Mouse (Mus musculus) c-Kit-positive CD71-positive TER-119-positive erythroid progenitor cells, embryonic 14.5 days (primary cell): ENCODE measurements around the gene Vps33a.

ENCODE experiments used
- DNase-seq: peaks from one replicate; pipeline ENCODE4 v3.0.0-alpha.2; 2013; ENCODE audit warnings: low spot score

Gene Vps33a

DNA sequence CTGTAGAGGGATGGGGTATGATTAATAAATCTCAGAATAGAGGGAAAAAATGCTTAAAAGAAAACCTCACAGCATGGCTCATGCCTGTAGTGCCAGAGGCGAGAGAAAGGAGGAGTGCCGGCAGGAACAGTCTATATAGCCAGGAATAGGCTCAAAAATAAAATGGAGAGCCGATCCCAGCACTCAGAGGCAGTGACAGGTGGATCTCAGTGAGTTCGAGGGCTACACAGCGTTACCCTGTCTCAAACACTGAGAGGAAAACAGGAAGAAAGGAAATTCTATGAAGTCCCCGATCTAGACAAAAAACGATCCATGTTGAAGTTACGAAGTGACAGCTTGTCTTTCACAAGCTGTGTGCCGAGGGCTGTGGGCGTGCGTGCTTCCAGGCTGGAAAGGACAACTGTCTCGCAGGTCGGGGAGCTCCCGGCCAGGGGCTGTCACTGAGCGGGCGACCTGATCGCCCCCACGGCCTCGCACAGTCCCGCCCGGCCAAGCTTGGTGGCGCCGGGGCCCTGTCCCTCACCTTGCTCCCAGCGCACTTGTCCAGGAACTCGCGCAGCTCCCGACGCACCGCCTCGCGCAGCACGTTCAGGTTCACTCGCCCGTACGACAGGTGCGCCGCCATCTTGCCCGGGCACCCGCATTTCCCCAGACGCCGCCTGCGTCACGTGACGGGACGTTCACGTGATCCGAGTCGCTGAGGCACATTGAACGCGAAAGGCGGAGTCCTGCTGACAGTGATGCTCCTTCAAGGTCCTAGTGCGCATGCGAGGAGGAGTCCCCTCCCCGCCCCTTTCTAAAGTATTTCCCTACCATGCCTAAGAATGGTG, at the start of gene Vps33a:
Vps33a (minus strand) TSS at position 682 of the 830 bp plus-strand sequence.
- peak; percentile 98 for DNase-seq

- no peak for DNase-seq
Measured at GRCm38 (mm10) chr5:123622421-123622820, 49.6 kb upstream of the Vps33a start.

- DNase-seq: peak; percentile 49
Measured at GRCm38 (mm10) chr5:123618558-123618957, 45.7 kb upstream of the Vps33a start.

- no peak for DNase-seq
Measured at GRCm38 (mm10) chr5:123614246-123614645, 41.4 kb upstream of the Vps33a start.

GRCm38 (mm10) chr5:123609843-123610242, 37.0 kb upstream of the Vps33a start:
- peak; percentile 66 for DNase-seq

GRCm38 (mm10) chr5:123609416-123609815, 36.6 kb upstream of the Vps33a start:
- DNase-seq: no peak

- no peak for DNase-seq
Measured at GRCm38 (mm10) chr5:123607211-123607669, 34.4 kb upstream of the Vps33a start.

DNA sequence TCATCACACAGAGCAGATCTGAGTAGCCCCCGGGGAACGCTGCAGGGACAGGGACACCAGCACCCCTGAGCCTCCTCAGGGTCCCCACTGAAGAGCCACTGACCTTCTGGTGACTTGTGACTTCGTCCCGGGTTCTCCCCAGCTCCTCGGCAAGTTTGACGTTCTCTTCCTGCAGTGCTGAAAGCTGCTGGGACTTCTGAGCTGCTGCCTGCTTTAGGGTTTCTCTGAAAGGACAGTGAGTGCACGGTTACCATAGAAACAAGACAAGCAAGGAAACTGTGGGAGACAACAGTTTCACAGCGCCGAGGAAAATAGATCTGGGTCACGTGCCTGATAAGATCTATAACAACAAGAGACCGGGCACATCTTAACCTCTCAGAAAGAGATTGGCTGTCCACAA, 30.7 kb upstream of the Vps33a start:
- DNase-seq: peak; percentile 13

DNA sequence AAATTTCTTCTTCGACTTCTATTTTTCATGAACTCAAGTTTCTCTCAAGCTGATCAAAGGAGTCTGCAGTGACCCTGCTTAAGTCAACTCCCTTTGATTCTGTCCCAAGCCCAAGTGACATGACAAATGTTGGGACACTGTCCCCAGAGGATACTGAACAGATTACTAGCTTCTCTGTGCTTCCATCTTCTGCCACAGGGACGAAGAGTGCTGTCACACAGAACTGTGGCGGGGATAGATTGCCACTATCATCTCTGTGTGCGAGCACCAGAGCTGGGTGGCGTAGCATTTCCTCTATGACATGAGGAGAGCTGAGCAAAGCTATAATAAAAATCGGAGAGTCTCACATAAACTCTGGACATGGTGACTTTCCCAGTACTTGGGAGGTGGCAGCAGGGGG, 29.3 kb upstream of the Vps33a start:
- DNase-seq: no peak

DNA sequence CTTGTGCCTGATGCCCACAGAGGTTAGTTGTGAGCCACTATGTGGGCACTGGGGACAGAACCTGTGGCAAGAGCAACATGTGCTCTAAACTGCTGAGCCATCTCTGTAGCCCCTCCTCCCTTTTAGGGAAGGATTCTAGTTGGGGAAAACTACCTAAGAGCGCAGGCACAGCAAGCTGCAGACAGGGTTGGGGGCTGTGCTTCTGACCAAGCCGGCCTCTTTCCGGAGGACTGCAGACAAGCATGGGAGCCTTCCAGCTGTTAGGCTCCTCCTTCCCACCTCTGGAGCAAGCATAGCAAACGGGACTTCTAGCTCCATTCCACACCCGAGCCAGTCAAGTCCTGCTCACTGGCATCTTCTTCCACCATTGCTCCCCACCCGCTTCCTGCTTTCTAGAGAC, 26.5 kb upstream of the Vps33a start:
- no peak for DNase-seq

GRCm38 (mm10) chr5:123593622-123594280, 20.9 kb upstream of the Vps33a start:
- no peak for DNase-seq

DNA sequence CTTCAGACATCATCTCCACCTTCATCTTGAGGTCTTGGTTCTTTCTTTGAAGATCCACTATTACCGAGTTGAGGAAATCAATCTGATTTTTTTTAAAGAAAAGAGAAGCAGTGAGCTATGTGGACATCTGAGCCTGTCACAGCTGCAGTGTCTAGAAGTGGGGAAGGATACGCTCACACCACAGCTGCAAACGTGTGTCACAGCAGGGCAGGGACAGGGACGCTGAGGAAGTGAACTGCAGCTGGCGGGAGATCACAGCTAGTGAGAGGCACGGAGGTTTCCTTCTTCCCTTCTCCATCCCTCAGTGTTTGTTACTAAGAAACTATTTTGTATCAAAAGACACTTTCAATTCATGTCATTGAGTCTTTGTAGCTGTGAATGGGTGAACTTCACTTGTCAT, 7.2 kb upstream of the Vps33a start:
- DNase-seq: no peak

DNA sequence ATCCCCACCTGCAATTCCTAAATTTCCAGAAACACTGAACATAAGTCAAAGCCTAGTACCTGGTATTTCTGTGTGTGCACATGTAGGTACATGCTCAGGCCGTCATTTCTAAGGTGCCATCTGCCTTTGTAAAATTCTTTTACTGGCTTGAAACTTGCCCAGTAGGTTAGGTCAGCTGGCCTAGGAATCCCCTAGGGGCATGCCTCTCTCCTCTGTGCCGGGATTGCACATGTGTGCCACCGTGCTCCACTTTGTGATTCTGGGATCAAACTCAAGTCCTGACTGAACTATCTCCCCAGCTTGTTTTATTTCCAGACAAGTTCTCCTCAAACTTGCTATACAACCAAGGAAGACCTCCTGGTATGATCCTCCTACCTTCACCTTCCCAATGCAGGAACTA, 3.9 kb upstream of the Vps33a start:
- no peak for DNase-seq

DNA sequence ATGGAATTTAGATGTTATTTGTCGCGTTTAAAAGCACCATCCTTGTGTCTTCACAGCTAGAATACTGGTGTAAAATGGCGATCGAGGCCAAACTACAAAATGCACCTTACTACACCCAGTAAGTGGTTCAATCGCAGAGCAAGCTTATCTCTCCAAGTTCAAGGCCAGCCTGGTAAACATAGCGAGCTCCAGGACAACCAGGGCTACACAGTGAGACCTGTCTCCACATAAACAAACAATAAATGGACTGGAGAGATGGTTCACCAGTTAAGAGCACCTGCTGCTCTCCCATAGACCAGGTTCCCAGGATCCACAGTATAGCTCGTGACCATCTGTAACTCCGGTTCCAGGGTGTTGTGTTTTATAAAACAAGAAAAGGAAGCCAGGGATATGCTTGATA, 524 bp upstream of the Vps33a start:
- DNase-seq: peak; percentile 9

- DNase-seq: no peak
Measured at GRCm38 (mm10) chr5:123561128-123561527, 11.7 kb downstream of the Vps33a start.

GRCm38 (mm10) chr5:123559588-123559987, 13.2 kb downstream of the Vps33a start:
- no peak for DNase-seq

GRCm38 (mm10) chr5:123556451-123556850, 16.4 kb downstream of the Vps33a start:
- DNase-seq: no peak

DNA sequence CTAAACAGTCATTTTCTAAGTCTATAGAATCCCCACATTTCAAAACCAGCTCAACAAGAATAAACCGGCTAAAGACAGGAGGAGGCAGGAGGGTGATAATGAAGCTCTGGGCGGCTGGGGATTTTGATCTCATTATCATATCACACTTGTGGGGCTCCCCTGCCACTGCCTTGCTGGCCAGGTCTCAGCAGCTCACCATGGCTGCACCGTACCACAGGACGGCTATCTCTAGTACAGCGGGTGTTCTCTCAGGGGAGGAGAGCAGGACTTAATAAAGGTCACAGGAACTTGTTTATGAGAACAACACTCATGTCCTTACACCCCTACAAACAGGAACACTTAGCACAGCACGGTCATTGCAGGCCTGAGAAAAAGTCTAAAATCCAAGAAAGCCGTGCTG, 17.1 kb downstream of the Vps33a start:
- DNase-seq: peak; percentile 21

DNA sequence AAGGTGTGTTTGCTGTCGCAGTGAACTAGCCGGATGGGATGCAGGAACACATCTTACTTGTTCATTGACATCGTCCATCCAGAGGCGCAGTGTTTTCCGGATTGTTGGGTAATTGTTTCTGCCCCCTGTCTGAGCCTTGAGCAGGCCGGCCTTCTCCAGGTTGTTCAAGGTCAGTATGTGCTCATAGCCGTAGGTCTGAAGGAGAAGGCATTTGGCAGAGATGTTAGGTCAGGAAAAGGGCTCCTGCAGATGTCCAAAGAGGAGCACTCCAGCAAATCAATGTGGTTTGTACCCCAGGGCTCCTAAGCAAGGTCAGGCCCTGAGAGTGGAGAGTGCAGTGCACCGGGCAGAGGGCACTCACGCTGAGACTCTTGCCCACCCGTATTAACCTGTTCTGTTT, 39.0 kb downstream of the Vps33a start:
- DNase-seq: no peak

DNA sequence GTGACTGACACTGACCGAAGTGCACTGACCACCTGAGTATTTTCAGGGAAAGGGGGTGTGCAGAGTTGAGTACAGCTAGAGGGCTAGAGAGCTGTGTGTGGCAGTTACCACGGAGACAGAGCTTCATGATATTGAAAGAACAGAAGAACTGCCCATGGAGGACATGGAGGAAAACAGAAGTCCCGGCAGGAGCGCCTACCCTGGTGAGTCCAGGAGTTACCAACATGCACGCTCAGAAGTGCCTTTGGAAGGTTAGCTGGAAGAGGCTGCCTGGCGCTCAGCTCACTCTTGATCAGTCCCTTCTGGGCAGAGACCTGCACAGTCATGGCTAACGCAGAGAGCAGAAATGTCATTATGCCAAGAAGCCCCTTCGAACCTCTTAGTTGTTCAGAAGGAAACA, 42.8 kb downstream of the Vps33a start:
- no peak for DNase-seq

DNA sequence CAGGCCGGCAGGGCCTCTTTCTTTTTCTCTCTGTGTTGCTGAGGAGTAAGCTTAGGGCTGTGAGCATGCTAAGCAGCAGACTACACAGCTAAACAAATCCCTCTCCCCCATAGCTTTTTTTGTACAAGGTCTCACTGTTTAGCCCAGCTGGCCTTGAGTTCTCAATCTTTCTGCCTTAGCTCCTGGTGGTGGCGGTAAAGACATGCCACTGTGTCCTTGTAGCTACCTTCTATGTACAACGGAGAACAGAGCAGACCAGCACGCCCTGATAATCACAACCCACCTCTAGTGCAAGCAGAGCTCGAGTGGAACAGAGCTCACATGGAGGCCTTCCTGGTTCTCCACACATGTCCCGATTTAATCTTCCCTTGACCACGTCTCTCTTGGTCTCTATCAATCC, 44.2 kb downstream of the Vps33a start:
- no peak for DNase-seq

GRCm38 (mm10) chr5:123525916-123526495, 46.8 kb downstream of the Vps33a start:
- DNase-seq: no peak

- no peak for DNase-seq
Measured at GRCm38 (mm10) chr5:123525281-123525680, 47.6 kb downstream of the Vps33a start, which contains the start of gene Gm49027. Gene Gm49027, minus strand, starts transcription at chr5:123525488.
